Mouse (Mus musculus): Measurements from ENCODE around the gene Gfm2. TPM values are rescaled to one million over a fixed set of nuclear protein-coding genes. Genes with fewer than 3 reads are reported as not detected.
"Not testable (repeated sequence)": the region's sequence is repeated elsewhere in the genome, so short reads cannot be mapped to it uniquely, and the experiment has no call there.

The Gfm2 gene
- 6.9 and 15.2 TPM in 2 replicates for total RNA-seq (2015; ENCODE audit: low replicate concordance)
- 12.3 and 13.8 TPM in 2 replicates for total RNA-seq (2017; ENCODE audit: low replicate concordance)

DNA sequence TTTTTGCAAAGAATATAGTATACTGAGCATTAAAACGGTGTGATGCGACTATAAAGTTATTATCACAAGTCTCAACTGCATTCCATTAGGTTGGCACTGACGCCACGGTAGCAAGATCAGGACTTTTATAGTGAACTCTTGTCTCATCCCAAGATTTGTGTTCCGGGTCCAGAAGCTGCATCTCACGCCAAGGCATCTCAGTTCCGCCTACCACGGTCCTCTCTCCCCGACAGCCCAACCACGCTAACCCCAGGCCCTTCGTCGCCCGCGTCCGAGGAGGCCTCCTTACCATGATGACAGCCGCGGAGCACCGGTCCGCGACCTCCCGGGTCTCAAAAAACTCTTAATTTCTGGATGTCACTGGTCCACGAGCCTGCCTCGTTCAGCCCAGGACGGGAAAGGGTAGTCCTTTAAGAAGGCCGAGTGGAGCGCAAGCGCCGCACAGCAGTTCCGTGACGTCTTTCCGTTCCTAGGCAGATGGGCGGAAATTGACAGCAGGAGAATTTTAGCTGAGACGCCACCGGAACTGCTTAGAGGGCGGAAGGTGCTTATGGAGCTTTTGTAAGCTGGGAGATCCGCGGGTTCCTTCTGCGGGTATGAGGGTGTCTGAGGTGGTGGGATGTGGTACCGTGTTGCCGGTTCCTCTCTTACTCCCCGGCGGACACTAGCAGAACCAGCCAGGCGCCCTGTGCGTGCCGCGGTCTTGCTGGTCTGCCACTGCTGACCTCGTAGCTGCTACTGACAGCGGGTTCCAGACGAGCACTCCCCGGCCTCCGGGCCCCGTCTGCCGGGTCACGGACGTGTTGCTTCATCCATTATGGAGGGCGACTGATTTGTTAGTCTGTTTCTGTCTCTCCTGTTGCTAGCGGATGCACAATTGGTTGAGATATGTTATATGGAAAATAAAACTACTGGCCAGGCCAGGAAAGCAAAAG, at the start of gene Gfm2, which contains the start of gene Nsa2:
TSS of gene Gfm2 (plus strand) at position 472 of the 935 bp plus-strand sequence.
TSS of gene Nsa2 (minus strand) at position 472 of the 935 bp plus-strand sequence.
- peak; percentile 100 for ATAC-seq (replicated peaks; ENCODE audit: low FRiP score, poor library complexity, severe bottlenecking)

DNA sequence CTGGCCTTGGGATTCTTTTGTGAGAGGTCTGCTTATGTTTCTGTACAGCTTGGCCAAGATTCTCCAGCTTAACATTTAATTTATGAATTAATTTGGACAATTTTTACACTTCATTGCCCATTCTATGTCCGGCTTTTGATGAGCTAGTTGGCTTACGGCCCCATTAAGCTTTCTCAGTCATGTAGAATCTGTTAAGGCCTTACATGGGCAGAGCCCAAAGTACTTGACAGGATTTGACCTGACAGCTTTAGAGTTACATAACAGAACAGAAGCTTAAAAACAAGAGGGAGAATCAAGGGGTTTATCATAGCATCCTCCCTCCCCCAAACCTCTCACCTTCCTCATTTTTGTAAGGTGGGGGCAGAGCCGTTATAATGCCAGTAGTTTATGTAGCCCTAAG, 49.6 kb upstream of the Gfm2 start:
- no peak for ATAC-seq (replicated peaks; ENCODE audit: low FRiP score, poor library complexity, severe bottlenecking)

DNA sequence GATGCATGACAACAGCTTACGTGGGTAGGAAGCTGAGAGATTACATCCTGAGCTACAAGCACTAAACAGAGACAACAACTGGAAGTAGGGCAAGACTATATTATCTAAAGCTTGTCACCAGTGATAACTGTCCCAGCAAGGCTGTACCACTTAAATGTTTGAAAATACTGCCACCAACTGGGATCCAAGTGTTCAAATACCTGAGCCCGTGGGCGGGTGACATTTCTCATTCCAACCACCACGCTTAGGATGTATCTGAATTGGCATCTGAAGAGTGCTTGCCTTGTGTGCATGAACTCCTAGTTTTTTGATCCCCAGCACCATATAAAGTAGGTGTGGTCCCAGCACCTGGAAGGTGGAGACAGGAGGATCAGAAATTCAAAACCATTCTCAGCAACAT, 42.0 kb upstream of the Gfm2 start:
- no peak for ATAC-seq (replicated peaks; ENCODE audit: low FRiP score, poor library complexity, severe bottlenecking)

DNA sequence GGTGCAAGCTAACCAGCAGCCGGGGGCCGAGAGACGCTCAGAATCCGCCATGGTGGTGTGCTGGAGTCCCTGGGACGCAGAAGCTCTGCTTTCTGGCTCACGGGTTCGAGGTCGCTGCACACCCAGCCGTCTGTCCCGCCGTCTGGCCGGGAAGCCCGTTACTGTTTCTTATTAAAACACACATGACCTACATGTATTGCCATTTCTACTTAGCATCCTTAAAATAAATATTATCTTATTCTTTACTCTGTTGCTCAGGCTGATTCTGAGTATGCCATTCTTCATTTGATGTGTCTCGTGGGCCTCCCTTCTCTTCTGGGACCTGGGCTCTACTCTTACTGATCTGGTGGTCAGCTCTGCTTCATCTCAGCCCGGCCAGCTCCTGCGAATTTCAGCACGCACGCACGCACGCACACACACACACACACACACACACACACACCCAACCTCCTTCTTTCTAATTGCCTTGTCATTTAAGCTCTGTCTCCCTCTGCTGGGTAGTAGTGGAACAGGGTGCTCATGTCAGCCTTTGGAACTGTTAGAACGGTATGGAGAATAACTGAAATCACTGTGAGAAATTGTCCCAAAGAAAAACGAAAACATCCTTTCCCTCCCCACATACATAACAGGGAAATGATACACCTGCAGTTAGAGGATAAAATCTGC, 38.4 kb upstream of the Gfm2 start, which contains the start of gene Gm6169:
TSS of gene Gm6169 (minus strand) at position 51 of the 666 bp plus-strand sequence.
- peak; percentile 62; the same call in 1 of the 2 replicates for ATAC-seq (replicated peaks; ENCODE audit: low FRiP score, poor library complexity, severe bottlenecking)

DNA sequence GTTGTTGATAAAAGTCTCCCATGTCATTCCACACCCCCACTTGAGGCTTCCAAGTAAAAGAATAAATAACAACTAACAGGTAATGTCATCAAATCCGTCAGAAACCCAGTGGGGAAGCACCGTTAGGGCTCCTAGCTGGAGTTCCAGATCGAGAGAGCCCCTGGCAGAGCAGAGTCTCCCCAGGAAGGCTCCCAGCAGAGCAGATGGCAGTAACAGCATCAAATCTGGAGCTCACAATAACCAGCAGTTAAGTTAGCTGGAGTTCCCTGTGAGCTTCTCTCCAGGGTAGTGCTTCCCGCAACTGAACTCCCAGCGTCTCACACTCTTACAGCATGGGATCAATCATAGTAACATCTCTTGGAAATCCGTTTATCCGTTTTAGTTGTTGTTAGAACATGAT, 32.7 kb upstream of the Gfm2 start:
- no peak for ATAC-seq (replicated peaks; ENCODE audit: low FRiP score, poor library complexity, severe bottlenecking)

DNA sequence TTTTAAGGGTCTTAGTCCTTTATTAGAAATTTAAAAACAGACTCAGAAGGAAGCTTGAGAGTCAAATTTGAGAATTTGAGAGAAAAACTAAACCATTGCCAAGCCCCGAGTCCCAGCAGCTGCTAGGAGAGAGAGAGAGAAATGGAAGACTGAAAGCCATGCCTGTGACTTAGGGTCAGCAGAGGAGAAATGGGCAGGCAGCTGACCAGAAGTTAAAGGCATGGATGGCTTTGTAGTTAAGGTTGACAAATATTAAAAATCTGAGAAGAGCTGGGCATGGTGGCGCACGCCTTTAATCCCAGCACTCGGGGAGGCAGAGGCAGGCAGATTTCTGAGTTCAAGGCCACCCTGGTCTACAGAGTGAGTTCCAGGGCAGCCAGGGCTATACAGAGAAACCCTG, 30.0 kb upstream of the Gfm2 start:
- ATAC-seq (replicated peaks; ENCODE audit: low FRiP score, poor library complexity, severe bottlenecking): not testable (repeated sequence)

DNA sequence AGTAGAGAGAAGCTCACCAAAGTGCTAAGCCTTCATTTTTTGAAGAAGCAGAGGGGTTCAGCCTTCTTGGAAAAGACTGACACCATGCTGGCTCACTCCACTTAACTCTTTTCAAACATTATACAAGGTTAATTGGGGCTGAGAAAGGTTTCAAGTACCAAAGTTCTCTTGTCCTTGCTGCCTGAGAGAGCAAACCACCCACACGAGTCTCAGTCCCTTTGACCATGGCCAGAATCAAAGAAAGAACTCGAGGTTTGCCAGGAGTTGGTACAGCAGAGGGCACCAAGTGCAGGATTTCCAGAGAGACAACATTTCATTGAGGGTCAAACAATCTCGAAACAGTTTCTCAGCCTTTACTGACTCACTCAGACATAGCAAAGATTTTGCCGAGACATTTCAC, 28.7 kb upstream of the Gfm2 start:
- no peak for ATAC-seq (replicated peaks; ENCODE audit: low FRiP score, poor library complexity, severe bottlenecking)

DNA sequence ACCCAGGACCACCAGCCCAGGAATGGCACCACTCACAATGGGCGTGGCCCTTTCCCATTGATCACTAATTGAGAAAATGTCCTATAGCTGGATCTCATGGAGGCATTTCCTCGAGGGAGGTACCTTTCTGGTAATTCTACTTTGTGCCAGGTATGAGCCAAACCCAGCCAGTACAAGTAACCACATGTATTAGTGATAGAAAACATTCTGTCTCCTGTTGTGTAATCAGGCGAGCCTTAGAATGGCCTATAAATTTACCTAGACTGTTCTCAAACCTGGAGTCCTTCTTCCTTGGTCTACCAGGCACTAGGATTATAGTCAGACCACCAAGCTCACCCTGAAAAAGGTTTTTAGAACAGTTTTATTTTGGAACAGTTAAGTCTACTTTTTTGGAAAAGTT, 16.4 kb upstream of the Gfm2 start:
- ATAC-seq (replicated peaks; ENCODE audit: low FRiP score, poor library complexity, severe bottlenecking): no peak

DNA sequence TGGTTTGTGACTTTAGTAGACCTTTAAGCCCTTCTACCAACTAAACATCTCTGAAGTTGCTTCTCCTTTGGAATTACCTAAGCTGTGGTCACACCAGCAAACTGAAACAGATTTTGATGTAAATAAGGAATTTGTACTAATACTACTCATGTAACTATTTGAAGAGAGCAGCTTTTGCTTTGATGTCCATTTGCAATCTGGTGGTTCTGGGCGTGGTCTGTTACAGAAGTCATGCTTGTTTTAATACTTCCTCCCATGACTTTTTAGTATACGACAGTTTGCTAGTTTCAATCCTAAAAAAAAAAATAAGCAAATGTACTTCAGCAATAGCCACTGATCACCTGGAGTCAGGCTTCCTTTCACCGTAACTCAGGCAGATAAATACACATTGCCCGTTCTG, 8.1 kb upstream of the Gfm2 start:
- ATAC-seq (replicated peaks; ENCODE audit: low FRiP score, poor library complexity, severe bottlenecking): not testable (repeated sequence)

DNA sequence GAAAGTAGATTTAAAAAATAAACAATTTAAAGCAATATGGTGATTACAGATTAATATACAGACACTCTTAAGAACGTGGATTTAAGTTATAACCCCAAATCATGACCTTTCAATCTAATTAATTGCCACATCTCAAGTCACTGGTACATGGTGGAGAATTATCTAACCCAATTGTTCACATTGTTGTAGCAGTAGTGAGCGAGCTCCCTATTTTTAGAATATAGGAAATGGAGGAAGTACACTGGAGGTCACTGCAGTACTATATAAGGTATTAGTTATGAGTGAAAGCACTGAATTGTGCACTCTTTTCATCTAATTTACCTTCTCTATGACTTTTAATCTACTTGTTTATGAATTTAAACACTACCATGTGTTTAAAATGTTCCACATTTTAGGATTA, 7.3 kb upstream of the Gfm2 start:
- ATAC-seq (replicated peaks; ENCODE audit: low FRiP score, poor library complexity, severe bottlenecking): not testable (repeated sequence)

DNA sequence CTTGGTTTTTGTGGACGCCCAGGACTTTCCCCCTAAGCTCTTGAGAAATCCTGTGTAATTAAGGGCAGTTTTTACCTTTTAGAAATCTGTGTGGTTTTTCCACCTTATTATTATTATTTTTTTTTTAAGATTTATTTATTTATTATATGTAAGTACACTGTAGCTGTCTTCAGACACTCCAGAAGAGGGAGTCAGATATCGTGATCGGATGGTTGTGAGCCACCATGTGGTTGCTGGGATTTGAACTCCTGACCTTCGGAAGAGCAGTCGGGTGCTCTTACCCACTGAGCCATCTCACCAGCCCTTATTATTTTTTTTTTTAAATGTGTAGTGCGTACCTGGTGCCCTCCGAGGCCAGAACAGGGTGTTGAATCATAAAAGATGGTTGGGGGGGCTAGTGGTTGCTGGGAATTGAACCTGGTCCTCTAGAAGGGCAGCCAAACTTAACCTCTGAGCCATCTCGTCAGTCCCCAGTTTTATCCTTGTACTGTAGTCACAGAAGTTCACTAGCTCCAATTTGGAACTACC, 731 bp downstream of the Gfm2 start:
- not testable (repeated sequence) for ATAC-seq (replicated peaks; ENCODE audit: low FRiP score, poor library complexity, severe bottlenecking)

DNA sequence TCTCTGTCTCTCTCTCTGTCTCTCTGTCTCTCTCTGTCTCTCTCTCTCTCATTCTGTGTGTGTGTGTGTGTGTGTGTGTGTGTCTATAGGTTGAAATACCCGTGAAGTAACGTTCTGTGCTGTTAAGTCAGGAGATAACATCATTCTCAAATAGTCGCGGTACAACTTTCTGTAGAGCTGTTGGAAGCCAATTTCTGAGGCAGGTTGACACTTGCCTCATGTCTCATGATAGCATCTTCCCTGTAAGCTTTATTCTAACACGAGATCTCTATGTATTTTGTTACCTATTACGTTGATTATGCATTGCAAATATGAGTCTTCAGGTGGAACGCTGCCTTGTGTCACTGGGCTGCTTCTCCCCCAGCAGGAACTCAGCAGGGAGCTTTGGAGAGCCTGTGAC, 4.6 kb downstream of the Gfm2 start:
- ATAC-seq (replicated peaks; ENCODE audit: low FRiP score, poor library complexity, severe bottlenecking): no peak

DNA sequence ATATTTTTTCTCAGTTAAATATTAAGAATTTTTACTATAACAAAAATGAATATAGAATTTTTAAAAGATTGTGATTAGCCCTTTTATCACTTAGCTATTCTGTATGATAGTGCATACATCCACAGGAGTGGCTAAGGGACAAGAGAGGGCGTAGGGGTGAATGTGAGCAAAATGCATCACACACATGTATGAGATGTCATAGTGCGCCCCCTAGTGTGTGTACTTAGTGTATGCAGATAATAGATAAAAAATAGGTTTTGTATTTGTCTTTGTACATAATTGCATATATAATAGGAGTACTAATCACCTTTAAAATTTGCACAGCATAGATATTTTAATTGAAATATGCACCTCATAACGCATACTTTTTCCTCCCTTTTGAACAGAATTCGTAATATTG, 8.1 kb downstream of the Gfm2 start:
- peak; percentile 77 for ATAC-seq (replicated peaks; ENCODE audit: low FRiP score, poor library complexity, severe bottlenecking)

DNA sequence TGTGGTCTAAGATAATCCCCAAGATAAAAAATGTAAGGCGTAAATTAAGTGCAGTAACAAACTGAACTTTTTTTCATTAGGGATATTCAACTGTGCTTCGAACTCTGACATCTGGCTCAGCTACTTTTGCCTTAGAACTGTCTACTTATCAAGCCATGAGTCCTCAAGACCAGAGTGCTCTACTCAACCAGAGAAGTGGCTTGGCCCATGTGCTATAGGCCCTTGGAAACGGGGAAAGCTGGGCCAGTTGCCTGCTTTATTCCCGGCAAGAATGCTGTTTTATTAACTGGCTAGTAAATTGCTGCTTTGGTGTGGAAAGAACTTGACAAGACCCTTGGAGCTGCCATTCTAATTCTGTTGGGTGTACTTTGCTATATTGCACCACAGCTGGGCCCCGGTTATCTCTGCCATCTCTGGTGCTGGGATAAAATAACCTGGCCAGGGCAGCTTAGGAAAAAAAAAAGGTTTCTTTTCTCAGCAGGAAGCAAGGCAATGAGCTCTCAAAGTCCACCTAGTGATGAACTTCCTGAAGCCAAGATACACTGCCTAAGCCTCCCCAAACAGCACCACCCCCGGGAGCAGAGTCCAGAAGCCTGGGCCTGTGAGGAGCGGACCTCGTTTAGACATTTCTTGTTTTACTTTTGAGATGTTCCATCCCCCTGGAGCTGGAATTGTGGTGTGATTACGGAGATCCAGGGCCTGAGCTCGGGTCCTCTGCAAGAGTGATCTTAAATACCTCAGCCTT, 38.0 kb downstream of the Gfm2 start:
- ATAC-seq (replicated peaks; ENCODE audit: low FRiP score, poor library complexity, severe bottlenecking): no peak

DNA sequence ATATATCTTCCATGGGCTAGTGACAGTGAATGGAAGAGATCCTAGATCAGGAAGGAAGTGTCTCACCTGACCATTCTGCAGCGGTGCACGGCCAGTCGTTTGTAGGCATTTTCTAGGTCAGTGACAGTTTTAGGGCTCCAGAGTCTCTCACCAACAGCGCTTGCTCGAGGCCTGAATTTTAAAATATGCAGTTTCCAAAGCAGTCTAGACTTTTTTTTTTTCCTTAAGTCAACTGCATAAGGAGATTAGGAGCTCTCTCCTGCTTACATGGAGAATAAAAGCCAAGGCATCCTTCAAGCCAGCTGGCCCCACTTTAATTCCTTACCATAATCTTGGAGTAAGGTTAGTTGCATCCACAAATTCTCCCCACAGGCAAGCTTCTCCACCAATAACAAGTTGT, 39.0 kb downstream of the Gfm2 start:
- ATAC-seq (replicated peaks; ENCODE audit: low FRiP score, poor library complexity, severe bottlenecking): no peak

DNA sequence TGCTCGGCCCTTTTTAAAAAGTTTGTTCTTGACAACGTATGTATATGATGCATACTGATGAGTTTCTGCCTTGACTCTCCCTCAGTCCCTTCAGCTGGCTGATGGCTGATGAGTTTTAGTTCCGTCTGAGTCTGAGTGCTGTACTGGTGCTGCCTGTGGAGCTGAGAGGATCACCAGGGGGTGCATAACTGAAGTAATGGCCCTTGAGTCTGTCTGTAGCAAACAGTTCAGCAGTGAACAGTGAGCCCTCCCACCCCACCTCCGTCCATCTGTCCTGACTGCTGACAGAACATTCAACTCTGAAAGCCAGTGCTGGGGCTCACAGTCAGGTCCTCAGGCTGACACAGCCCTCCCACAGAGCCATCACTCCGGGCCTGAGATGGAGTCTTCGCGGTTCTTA, 41.2 kb downstream of the Gfm2 start:
- ATAC-seq (replicated peaks; ENCODE audit: low FRiP score, poor library complexity, severe bottlenecking): no peak

DNA sequence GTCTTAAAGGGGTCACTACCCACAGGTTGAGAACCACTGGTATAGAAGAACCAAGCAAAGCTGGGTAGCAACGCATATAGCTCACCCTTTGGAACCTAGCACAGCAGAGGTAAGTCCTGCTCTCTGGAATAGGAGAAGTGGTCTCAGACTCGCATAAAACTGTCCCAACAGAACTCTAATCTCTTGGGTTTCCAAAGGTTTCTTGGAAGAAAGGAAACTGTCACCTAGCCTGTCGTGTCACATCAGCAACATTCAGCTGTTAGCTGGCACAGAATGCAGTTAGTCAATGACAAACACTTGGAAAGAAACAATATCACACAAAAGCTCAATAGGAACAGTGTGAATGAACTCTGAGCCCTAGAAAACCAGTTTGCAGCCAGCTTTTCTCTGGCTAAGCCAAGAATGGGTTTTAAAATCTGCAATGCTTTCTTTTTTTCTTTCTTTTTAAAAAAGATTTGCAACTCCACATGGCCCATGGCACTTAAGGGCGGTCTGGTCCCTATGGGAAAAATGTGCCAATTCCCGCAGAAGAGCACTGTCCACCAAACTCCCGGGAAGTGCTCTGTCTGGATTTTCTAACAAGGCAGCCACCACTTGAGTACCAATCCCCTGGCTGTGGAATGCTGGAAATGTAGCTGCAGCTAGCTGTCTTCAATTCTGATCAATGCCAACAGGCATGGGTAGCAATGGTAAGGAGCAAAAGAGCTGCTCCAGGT, 42.5 kb downstream of the Gfm2 start:
- no peak for ATAC-seq (replicated peaks; ENCODE audit: low FRiP score, poor library complexity, severe bottlenecking)

DNA sequence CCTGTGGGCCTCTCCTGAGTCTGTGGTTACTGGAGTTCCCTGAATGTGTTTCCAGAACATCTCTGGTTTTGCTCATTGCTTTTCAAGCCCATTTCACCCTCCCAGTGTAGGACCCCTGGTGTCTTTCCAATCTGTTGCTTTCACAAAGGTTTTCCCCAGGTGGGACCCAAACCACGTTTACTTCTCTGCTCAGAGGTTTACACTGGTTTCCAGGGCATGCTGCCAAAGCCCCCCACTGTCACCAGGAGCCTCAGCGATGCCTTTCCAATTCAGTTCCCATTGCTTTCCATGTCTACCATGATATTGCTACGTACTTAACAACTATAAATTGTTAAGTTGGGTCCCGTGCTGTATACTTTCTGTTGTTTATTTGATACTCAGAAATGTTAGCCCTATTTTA, 45.1 kb downstream of the Gfm2 start:
- ATAC-seq (replicated peaks; ENCODE audit: low FRiP score, poor library complexity, severe bottlenecking): no peak

DNA sequence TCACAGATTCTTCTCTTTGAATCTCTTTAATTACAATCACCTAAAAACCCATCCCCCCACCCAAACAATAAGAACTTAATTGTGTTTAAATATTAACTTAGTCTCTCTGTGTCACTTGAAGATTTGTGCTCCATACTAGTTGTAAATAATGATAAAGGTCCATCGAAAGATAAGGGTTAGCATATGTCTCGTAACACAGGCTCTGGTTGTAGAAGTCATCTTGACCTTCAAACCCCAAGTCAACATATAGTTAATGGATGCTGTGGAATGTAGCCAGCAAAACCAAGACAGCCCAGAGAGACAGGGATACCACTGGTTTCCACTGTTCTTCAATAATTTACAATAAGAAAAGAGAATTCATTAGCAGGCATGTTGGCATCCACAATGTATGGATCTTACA, 46.4 kb downstream of the Gfm2 start:
- no peak for ATAC-seq (replicated peaks; ENCODE audit: low FRiP score, poor library complexity, severe bottlenecking)
